Mouse (Mus musculus): ENCODE measurements around the gene Bbs12. TPM values are rescaled to one million over a fixed set of nuclear protein-coding genes. Genes with fewer than 3 reads are reported as not detected.

The Bbs12 gene
- total RNA-seq, 2 experiments from 2014 or later = 0.52 to 0.69 TPM

Other genes starting within 250 kb of the Bbs12 start
- gene Adad1, start 249.0 kb upstream of the Bbs12 start, total RNA-seq (2021) = not detected
- gene Il2, start 186.6 kb upstream of the Bbs12 start, total RNA-seq (2021) = not detected
- gene Il21, start 79.9 kb upstream of the Bbs12 start, total RNA-seq (2021) = not detected
- gene Cetn4, start 154 bp downstream of the Bbs12 start, total RNA-seq (2021) = under 1 TPM in 1 of 2 experiments, not detected in 1; 0.72 TPM
- 1 to 10 TPM; 3.2 to 8.9 TPM for gene Fgf2, start 35.8 kb downstream of the Bbs12 start, total RNA-seq (2021)
- gene Spata5, start 107.3 kb downstream of the Bbs12 start, total RNA-seq (2021) = 1 to 10 TPM; 8.4 to 8.8 TPM
- gene Nudt6, start 107.7 kb downstream of the Bbs12 start, total RNA-seq (2021) = 10 to 100 TPM; 23.5 to 25.4 TPM